Mouse (Mus musculus): Measurements from ENCODE around the gene Evpl. TPM values are rescaled to one million over a fixed set of nuclear protein-coding genes. Genes with fewer than 3 reads are reported as not detected.

The Evpl gene
- polyA plus RNA-seq, 1 experiment from 2014 or later = 4.1 TPM

- DNase-seq (ENCODE audit: low spot score) = no peak
- Histone ChIP-seq H3K4me2 (ENCODE audit: low read length) (no peak overlapping the region), H3K27ac (no peak overlapping the region), H3K4me3 (replicated peaks; ENCODE audit: low read depth, low read length) (no peak overlapping the region), H3K9me3 (replicated peaks; ENCODE audit: low read length) (no peaks in the 10 kb centered on the region), H3K36me3 (ENCODE audit: insufficient read depth, low read length) (peaks cover 16% of the 10 kb centered on the region), H3K27me3 (ENCODE audit: insufficient read depth, low read length) (no peaks in the 10 kb centered on the region), H3K4me1 (replicated peaks; ENCODE audit: insufficient read depth, low read length) (peaks cover 2% of the 10 kb centered on the region; the same call in 1 of the 2 replicates), H3K9ac (ENCODE audit: low read depth, low read length) (no peak overlapping the region)
- 73% methylated on average over 2 of the region's 2 CpGs for WGBS
- TF ChIP-seq CTCF (IDR thresholded peaks at IDR 0.05; ENCODE audit: low read depth) = no peak
- no peak for ATAC-seq (replicated peaks; ENCODE audit: low FRiP score, low read depth)
Measured at GRCm38 (mm10) chr11:116201151-116201550, 36.7 kb downstream of the Evpl start.

GRCm38 (mm10) chr11:116198639-116199531 is 39.0 kb downstream of the Evpl start, which contains the start of the genes Ten1 and Acox1:
Ten1 (plus strand) TSS chr11:116198855.
Acox1 (minus strand) TSS chr11:116199045.
- ATAC-seq (replicated peaks; ENCODE audit: low FRiP score, low read depth) (peak; percentile 94), DNase-seq (ENCODE audit: low spot score) (peak; percentile 97)
- no peaks in the 10 kb centered on the region for H3K9me3 ChIP-seq (replicated peaks; ENCODE audit: low read length)
- peak within 1 kb of the TSS; percentile 75 for H3K4me3 ChIP-seq (replicated peaks; ENCODE audit: low read depth, low read length)
- peaks cover 5% of the 10 kb centered on the region; the same call in 1 of the 2 replicates for H3K36me3 ChIP-seq (ENCODE audit: insufficient read depth, low read length)
- WGBS = under 1% methylated on average over 61 of the region's 62 CpGs
- TF ChIP-seq CTCF (IDR thresholded peaks at IDR 0.05; ENCODE audit: low read depth) = no peak
- peaks cover 2% of the 10 kb centered on the region; the same call in 1 of the 2 replicates for H3K4me1 ChIP-seq (replicated peaks; ENCODE audit: insufficient read depth, low read length)
- H3K27ac ChIP-seq = peak within 1 kb of the TSS; percentile 94
- no peaks in the 10 kb centered on the region for H3K27me3 ChIP-seq (ENCODE audit: insufficient read depth, low read length)
- H3K4me2 ChIP-seq (ENCODE audit: low read length) = peak within 1 kb of the TSS; percentile 80
- peak within 1 kb of the TSS; percentile 88 for H3K9ac ChIP-seq (ENCODE audit: low read depth, low read length)

GRCm38 (mm10) chr11:116198132-116198531 is 39.7 kb downstream of the Evpl start:
- DNase-seq (ENCODE audit: low spot score) = peak; percentile 29
- no peaks in the 10 kb centered on the region for H3K27me3 ChIP-seq (ENCODE audit: insufficient read depth, low read length)
- H3K4me3 ChIP-seq (replicated peaks; ENCODE audit: low read depth, low read length) = peak overlapping the region; percentile 75
- H3K4me1 ChIP-seq (replicated peaks; ENCODE audit: insufficient read depth, low read length) = peaks cover 2% of the 10 kb centered on the region; the same call in 1 of the 2 replicates
- H3K27ac ChIP-seq = peak overlapping the region; percentile 94
- no peak for TF ChIP-seq CTCF (IDR thresholded peaks at IDR 0.05; ENCODE audit: low read depth)
- peak overlapping the region; percentile 80 for H3K4me2 ChIP-seq (ENCODE audit: low read length)
- WGBS = 20% methylated on average over 13 of the region's 13 CpGs
- H3K9me3 ChIP-seq (replicated peaks; ENCODE audit: low read length) = no peaks in the 10 kb centered on the region
- ATAC-seq (replicated peaks; ENCODE audit: low FRiP score, low read depth) = no peak
- peak overlapping the region; percentile 88 for H3K9ac ChIP-seq (ENCODE audit: low read depth, low read length)
- H3K36me3 ChIP-seq (ENCODE audit: insufficient read depth, low read length) = peaks cover 5% of the 10 kb centered on the region; the same call in 1 of the 2 replicates

- H3K36me3 ChIP-seq (ENCODE audit: insufficient read depth, low read length) = peaks cover 5% of the 10 kb centered on the region; the same call in 1 of the 2 replicates
- DNase-seq (ENCODE audit: low spot score) (no peak), ATAC-seq (replicated peaks; ENCODE audit: low FRiP score, low read depth) (no peak)
- H3K4me2 ChIP-seq (ENCODE audit: low read length) = peak overlapping the region; percentile 80
- 85% methylated on average over 6 of the region's 6 CpGs for WGBS
- no peak for TF ChIP-seq CTCF (IDR thresholded peaks at IDR 0.05; ENCODE audit: low read depth)
- no peak overlapping the region for H3K27ac ChIP-seq
- H3K9me3 ChIP-seq (replicated peaks; ENCODE audit: low read length) = no peaks in the 10 kb centered on the region
- 0 out of 2 replicates have a peak overlapping the region, but pooled peaks have one; percentile 8 for H3K4me3 ChIP-seq (replicated peaks; ENCODE audit: low read depth, low read length)
- peaks cover 2% of the 10 kb centered on the region; the same call in 1 of the 2 replicates for H3K4me1 ChIP-seq (replicated peaks; ENCODE audit: insufficient read depth, low read length)
- H3K9ac ChIP-seq (ENCODE audit: low read depth, low read length) = 0 out of 2 replicates have a peak overlapping the region, but pooled peaks have one; percentile 88
- H3K27me3 ChIP-seq (ENCODE audit: insufficient read depth, low read length) = no peaks in the 10 kb centered on the region
Measured at GRCm38 (mm10) chr11:116197584-116197906, 40.3 kb downstream of the Evpl start.

- ATAC-seq (replicated peaks; ENCODE audit: low FRiP score, low read depth) (no peak), DNase-seq (ENCODE audit: low spot score) (no peak)
- Histone ChIP-seq H3K27ac (no peak overlapping the region), H3K4me3 (replicated peaks; ENCODE audit: low read depth, low read length) (0 out of 2 replicates have a peak overlapping the region, but pooled peaks have one; percentile 8), H3K9me3 (replicated peaks; ENCODE audit: low read length) (no peaks in the 10 kb centered on the region), H3K36me3 (ENCODE audit: insufficient read depth, low read length) (peaks cover 6% of the 10 kb centered on the region; the same call in 1 of the 2 replicates), H3K27me3 (ENCODE audit: insufficient read depth, low read length) (no peaks in the 10 kb centered on the region), H3K4me1 (replicated peaks; ENCODE audit: insufficient read depth, low read length) (peaks cover 2% of the 10 kb centered on the region; the same call in 1 of the 2 replicates), H3K9ac (ENCODE audit: low read depth, low read length) (no peak overlapping the region), H3K4me2 (ENCODE audit: low read length) (0 out of 2 replicates have a peak overlapping the region, but pooled peaks have one; percentile 80)
- WGBS = 94% methylated on average over 18 of the region's 18 CpGs
- TF ChIP-seq CTCF (IDR thresholded peaks at IDR 0.05; ENCODE audit: low read depth) = no peak
Measured at GRCm38 (mm10) chr11:116196866-116197583, 40.9 kb downstream of the Evpl start.

- no peak for TF ChIP-seq CTCF (IDR thresholded peaks at IDR 0.05; ENCODE audit: low read depth)
- WGBS = 83% methylated on average over 3 of the region's 3 CpGs
Measured at GRCm38 (mm10) chr11:116196336-116196735, 41.5 kb downstream of the Evpl start.

More at GRCm38 (mm10) chr11:116196336-116196735, 41.5 kb downstream of the Evpl start:
- peaks cover 2% of the 10 kb centered on the region; the same call in 1 of the 2 replicates for H3K4me1 ChIP-seq (replicated peaks; ENCODE audit: insufficient read depth, low read length)
- no peak overlapping the region for H3K4me3 ChIP-seq (replicated peaks; ENCODE audit: low read depth, low read length)
- no peaks in the 10 kb centered on the region for H3K27me3 ChIP-seq (ENCODE audit: insufficient read depth, low read length)
- H3K27ac ChIP-seq = peak overlapping the region; percentile 13; the same call in 1 of the 2 replicates
- no peak overlapping the region for H3K9ac ChIP-seq (ENCODE audit: low read depth, low read length)
- ATAC-seq (replicated peaks; ENCODE audit: low FRiP score, low read depth) = no peak
- 0 out of 2 replicates have a peak overlapping the region, but pooled peaks have one; percentile 80 for H3K4me2 ChIP-seq (ENCODE audit: low read length)
- no peaks in the 10 kb centered on the region for H3K9me3 ChIP-seq (replicated peaks; ENCODE audit: low read length)
- no peak for DNase-seq (ENCODE audit: low spot score)
- peaks cover 9% of the 10 kb centered on the region; the same call in 1 of the 2 replicates for H3K36me3 ChIP-seq (ENCODE audit: insufficient read depth, low read length)

Data from kidney, postnatal 0 days (tissue).